Mouse (Mus musculus): Measurements from ENCODE around the gene Fndc11.

Fndc11 gene

GRCm38 (mm10) chr2:181218881-181219485 is 830 bp upstream of the Fndc11 start:
- DNase-seq (ENCODE audit: low spot score in 2 of 2), result no peak

- DNase-seq (ENCODE audit: low spot score in 2 of 2), result no peak
Measured at GRCm38 (mm10) chr2:181220361-181220760, 548 bp downstream of the Fndc11 start.

- no peak for DNase-seq (ENCODE audit: low spot score in 2 of 2)
Measured at GRCm38 (mm10) chr2:181224994-181225393, 5.2 kb downstream of the Fndc11 start.

GRCm38 (mm10) chr2:181227122-181227521 is 7.3 kb downstream of the Fndc11 start:
- no peak for DNase-seq (ENCODE audit: low spot score in 2 of 2)

GRCm38 (mm10) chr2:181228335-181228734 is 8.5 kb downstream of the Fndc11 start:
- DNase-seq (ENCODE audit: low spot score in 2 of 2), result no peak

- DNase-seq (ENCODE audit: low spot score in 2 of 2), result no peak
Measured at GRCm38 (mm10) chr2:181231171-181231570, 11.4 kb downstream of the Fndc11 start.

- no peak for DNase-seq (ENCODE audit: low spot score in 2 of 2)
Measured at GRCm38 (mm10) chr2:181233443-181233842, 13.6 kb downstream of the Fndc11 start.

- no peak for DNase-seq (ENCODE audit: low spot score in 2 of 2)
Measured at GRCm38 (mm10) chr2:181234680-181235079, 14.9 kb downstream of the Fndc11 start.

GRCm38 (mm10) chr2:181235681-181236566 is 16.1 kb downstream of the Fndc11 start:
- no peak for DNase-seq (ENCODE audit: low spot score in 2 of 2)

GRCm38 (mm10) chr2:181237251-181238014 is 17.6 kb downstream of the Fndc11 start:
- peak in 1 of 2 experiments; percentile 51 for DNase-seq (ENCODE audit: low spot score in 2 of 2)

- DNase-seq (ENCODE audit: low spot score in 2 of 2), result no peak
Measured at GRCm38 (mm10) chr2:181238091-181238610, 18.3 kb downstream of the Fndc11 start.

- no peak for DNase-seq (ENCODE audit: low spot score in 2 of 2)
Measured at GRCm38 (mm10) chr2:181238861-181239260, 19.0 kb downstream of the Fndc11 start.

GRCm38 (mm10) chr2:181239261-181239660 is 19.4 kb downstream of the Fndc11 start:
- no peak for DNase-seq (ENCODE audit: low spot score in 2 of 2)

- DNase-seq (ENCODE audit: low spot score in 2 of 2), result no peak
Measured at GRCm38 (mm10) chr2:181240806-181241440, 21.1 kb downstream of the Fndc11 start.

GRCm38 (mm10) chr2:181241602-181242313 is 21.9 kb downstream of the Fndc11 start, which contains the start of gene Helz2:
Helz2 (minus strand) TSS chr2:181242027.
- no peak for DNase-seq (ENCODE audit: low spot score in 2 of 2)

GRCm38 (mm10) chr2:181242314-181242665 is 22.5 kb downstream of the Fndc11 start:
- DNase-seq (ENCODE audit: low spot score in 2 of 2), result no peak

GRCm38 (mm10) chr2:181243706-181244394 is 24.0 kb downstream of the Fndc11 start:
- DNase-seq (ENCODE audit: low spot score in 2 of 2), result peak in 1 of 2 experiments; percentile 59

GRCm38 (mm10) chr2:181245031-181245430 is 25.2 kb downstream of the Fndc11 start:
- DNase-seq (ENCODE audit: low spot score in 2 of 2), result no peak

GRCm38 (mm10) chr2:181249217-181249616 is 29.4 kb downstream of the Fndc11 start:
- DNase-seq (ENCODE audit: low spot score in 2 of 2), result no peak

GRCm38 (mm10) chr2:181251841-181252240 is 32.0 kb downstream of the Fndc11 start:
- no peak for DNase-seq (ENCODE audit: low spot score in 2 of 2)
